Mouse (Mus musculus) urinary bladder, postnatal 4 days (tissue): Measurements from ENCODE around the gene Fgd3.

Experiments used
- DNase-seq, 2 experiments: peaks; one replicate each; pipeline ENCODE4 v3.0.0; 2021 to 2022; ENCODE audit warnings: low spot score in 2 of 2

Fgd3 gene

DNA sequence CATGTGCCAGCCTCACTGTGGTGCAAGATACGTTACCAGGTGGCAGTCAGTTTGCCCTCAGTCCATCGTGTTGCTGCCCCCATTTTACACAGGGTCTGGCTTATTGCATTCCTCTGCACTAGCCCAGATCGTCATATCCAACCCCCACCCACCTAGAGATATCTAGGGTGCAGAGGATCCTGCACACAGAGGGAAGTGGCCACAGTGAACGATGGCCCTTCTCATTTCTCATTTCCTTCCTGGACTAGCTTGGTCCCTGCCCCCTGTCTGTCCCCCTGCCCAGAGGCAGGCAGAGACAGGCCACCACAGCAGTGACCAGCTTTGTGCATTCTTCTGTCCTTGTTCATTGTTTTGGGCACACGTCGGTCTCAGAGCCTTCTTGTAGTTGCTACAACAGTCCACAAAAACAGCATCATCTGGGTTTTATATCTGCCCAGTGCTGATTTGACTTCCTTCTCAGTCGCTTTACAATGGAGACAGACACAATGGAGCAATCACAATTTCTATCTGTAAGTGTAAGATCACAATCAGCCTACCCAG is 13.3 kb downstream of the Fgd3 start:
- DNase-seq = no peak

DNA sequence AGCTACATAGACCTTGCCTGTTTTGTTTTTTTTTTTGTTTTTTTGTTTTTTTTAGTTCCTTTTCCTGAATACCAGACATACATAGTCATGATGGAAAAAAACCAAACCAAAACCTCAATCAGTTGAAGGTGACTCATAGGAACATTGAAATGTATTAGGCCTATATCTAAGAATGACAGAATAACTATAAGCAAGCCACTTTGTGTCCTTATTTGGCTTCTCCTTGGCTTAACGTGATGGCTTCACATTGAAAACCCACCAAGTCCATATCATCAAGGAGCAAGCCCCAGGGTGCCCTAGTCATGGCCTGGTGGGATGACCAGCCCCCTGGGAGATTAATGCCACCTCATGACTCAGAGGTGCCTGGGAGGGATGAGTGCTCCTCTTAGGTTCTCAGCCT is 19.3 kb downstream of the Fgd3 start:
- no peak for DNase-seq

DNA sequence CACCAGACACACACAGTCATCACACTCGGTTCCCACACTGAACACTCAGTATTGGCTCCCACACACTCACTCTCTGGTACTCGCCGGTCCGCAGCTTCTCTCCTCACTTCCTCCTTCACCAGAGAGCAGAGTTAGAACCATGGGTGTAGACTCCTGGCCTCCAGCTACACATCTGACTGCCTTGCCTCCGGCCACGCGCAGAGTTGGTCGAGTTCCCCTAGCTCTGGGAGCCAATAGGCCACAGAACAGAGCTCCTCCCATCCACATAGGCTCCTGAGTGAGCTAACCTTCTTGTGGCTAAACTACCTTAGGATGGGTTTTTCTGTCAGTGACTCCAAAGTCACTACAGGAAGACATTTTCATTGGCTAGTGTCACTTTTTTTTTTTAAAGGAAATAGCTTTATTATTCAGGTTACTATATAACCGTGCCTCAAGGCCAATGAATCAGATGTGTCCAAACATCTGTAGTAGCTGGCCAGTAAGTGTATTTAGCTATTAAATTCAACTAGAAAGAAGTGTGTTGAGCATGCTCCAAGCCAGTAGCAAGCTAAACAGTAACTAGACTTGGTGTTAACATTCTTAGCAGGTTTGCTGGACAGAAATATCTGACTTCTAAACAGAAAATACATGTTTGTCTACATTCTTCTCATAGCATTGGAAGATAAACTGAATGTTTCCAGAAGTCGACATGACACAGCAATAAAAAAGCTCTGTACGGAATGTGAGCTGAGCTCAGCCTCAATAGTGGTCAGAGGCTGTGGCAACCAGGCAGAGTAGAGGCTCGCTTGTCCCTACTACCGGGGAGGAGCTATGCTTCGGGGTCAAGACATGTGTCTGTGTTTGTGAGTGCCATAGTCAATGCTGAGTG is 21.4 kb downstream of the Fgd3 start:
- DNase-seq = no peak

DNA sequence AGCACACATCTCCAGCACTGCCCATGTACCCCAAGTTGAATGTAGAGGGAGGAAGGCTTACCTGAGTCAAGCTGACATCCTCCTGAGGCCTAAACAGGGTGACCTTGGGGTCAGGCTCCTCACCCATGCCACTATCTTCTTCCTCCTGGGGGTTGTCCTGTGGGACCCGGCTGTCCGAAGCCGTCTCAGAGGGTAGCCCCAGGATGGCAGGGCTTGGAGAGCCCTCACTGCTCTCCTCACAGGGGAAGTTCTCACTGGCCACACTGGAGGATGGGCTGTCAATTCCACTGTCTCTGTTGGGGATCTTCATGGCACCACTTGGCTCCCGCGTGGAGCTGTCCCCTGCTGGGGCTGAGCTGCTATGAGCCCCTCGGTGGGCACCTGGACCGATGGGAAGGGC is 23.8 kb downstream of the Fgd3 start:
- DNase-seq = no peak

DNA sequence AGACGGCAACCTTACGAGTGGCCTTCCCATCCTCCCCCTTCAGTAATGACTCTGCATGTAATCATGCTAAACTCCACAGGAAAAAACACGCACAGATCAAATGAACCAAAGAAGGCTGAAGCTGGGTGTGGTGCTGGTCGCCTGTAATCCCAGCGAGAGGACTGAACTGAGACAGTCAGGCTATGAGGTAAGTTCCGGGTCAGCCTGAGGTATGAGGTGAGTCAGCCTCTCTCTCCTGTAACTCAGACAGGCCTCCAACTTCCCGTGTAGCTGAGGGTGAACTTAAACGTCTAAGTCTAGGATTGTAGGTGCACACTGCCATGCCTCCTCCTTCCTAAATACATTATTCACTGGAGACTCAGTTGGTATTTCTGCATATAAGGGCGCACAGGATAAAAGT is 26.0 kb downstream of the Fgd3 start:
- no peak for DNase-seq

DNA sequence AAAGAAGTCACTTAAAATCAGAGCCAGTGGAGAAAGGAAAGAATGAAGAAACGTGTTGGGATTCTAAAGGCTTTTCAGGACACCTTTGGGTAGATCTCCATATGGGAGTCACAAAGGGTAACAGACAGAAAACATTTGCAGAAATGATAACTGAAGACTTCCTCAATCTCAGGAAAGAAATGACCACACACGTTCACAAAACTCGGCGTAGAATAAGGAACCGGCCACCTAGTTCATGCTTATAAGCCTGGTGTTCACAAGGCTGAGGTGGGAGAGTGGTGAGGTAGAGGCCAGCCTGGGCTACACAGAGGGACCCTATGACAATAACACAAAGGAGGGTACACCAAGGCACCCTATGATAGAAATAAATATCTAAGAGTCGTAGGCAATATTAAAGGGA is 28.2 kb downstream of the Fgd3 start:
- DNase-seq = no peak

DNA sequence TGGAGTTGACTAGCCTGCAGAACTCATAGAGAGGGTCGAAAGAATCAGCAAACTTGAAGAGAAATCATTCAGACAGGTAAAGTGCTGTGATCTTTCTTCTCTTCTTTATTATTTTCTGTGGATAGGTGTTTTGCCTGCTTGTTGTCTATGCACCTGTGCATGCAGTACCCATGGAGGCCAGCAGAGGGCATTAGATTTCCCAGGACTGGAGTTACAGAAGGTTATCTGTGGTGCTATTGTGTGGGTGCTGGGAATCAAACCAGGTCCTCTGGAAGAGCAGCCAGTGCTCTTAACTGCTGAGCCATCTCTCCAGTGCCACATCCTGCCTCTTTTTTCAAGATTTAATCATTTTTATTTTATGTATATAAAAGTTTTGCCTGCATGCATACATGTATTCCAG is 28.7 kb downstream of the Fgd3 start:
- no peak for DNase-seq

DNA sequence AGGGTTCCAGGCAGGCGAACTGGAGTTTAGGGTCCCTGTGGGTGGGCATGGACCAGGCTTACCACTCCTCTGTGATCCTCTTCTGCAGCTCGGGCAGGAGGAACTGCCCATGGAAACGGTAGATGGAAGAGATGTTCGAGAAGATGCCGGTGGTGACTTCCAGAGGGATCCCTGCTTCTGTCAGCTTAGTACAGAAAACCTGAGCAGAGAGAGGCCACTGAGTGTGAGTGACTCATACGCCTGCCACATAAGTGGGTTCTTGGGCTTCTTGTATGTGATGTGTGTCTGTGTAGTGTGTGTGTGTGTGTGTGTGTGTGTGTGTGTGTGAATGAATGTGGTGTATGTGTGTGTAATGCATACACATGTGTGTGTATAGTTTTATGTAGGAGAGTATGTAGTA is 32.9 kb downstream of the Fgd3 start:
- DNase-seq = no peak

DNA sequence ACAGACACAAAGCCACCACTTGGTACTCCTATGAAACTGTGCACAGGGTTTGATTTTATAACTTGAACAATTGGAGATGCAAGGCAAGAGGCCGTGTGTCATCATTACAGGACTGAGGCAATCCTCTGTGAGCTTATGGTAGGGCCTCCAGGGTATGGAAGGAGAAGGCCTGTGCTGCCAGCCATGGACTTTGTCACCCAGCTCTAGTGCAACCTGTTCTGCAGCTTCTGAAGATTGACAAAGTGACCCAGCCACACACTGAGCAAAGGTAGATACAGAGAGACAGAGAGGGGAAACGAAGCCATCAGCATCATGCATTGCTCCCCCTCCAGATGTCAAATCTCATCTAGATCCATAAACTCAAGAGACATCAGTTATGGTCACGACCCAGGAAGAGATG is 33.4 kb downstream of the Fgd3 start:
- no peak for DNase-seq

DNA sequence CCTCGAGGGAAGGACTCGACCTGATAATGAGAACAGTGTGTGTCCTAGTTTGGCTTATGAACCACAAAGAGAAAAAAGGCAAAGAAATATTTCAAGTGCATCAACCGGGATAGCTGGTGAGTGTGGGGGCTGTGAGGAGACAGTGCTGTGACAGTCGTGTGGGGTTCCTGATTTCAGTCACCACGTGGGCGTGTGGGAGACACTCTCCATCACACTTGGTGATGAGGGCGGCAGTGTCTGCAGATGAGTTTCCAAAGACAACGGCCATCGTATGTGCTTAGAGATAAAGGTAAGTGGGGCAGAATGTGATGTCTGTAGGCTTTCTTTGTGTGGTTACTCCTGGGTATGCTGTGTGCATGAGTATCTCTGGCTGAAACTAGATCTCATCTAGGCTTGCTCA is 36.4 kb downstream of the Fgd3 start:
- DNase-seq = no peak

DNA sequence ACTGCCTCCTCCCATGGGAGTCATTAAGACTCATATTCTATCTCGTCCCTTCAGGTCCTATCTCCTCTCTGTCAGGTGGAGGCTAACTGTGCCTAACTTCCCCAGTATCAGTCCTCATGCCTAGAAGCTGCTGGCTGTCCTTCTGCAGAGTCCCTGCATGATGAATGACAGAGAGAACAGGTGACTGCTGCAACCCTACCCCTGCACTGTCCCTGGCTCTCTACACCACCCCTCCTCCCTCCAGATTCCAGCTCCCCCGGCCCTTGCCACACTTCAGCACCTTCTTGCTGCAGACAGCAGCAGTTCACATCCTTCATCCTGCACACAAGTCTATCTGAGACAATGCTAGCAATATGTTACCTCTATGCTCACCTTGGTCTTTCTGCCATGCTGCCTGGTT is 37.9 kb downstream of the Fgd3 start:
- DNase-seq = no peak

DNA sequence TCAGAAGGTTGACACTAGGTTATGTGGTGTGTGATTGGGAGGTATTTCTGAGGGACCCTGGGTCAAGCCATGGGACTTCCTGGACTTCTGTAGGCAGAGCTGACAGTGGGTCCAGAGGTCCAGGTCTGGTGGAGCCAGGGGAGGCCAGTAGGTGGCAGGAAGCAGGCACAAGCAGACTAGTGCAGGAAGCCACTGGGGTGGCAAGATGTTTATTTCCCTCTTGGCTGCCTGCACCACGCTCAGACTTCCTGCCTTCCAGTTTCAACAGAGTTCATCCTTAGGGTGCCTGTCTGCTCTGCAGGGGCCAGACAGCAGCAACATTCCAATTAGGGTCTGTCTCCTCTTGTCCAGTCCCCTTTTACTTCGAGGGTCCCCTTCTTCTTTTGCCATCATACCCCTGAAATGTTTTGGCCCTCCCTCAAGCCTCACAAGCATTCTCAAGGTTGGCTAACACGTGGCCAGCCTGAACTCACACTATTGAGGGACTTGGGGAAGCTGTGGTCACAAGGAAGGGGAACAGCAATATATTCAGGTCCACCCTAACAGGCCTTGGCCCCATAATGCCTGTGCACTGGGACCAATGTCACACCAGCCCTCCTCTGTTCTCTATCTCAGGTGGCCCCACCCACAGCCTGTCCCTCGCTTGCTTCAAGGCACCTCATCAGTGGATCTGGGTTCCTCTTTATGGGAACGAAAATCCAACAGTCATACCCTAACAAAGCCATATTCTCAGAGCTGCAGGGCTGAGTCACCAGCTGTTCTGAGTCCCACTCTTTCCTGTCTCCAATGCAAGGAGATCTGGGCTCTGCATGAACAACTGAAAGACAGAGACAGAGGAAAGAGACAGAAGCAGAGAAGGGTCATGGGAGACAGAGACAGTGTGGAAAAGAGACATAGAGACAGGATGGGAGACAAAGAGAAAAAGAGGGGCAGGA is 48.0 kb downstream of the Fgd3 start:
- no peak for DNase-seq

DNA sequence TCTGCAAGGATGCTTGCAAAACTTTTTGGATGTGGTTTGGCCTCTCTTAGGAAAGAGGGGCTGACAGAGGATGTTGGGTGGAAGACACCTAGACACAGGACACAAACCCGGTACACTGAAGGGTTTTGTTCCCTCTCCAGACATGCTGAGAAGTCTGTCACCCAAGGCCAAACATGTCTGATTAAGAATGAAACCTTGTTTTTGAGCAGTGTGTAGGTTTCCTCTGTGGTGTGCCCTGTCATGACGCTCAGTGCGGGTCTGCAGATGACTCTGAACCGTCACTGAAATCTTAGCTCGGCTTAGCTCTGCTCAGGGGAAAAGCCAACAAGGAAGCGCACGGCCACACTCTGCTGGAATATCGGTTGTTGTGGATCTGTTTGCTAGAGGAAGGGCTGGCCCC is 49.6 kb downstream of the Fgd3 start:
- DNase-seq = no peak

DNA sequence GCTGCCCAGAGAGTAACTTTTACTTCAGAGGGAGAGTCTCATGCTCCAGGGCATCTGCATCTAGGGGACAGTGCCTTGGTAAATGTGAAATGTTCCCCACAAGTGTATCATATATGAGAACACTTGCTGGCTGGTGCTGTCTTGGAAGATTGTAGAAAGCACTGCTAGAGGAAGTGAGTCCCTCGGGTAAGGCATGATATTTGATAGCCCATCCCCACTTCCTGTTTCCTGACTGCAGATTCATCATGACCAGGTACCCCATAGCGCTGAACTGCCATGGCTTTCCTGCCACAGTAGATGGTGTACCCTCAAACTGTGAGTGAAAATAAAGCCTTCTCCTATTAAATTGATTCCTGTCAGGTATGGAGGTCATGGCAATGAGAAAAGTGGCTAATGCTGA is 52.5 kb downstream of the Fgd3 start:
- DNase-seq = no peak

DNA sequence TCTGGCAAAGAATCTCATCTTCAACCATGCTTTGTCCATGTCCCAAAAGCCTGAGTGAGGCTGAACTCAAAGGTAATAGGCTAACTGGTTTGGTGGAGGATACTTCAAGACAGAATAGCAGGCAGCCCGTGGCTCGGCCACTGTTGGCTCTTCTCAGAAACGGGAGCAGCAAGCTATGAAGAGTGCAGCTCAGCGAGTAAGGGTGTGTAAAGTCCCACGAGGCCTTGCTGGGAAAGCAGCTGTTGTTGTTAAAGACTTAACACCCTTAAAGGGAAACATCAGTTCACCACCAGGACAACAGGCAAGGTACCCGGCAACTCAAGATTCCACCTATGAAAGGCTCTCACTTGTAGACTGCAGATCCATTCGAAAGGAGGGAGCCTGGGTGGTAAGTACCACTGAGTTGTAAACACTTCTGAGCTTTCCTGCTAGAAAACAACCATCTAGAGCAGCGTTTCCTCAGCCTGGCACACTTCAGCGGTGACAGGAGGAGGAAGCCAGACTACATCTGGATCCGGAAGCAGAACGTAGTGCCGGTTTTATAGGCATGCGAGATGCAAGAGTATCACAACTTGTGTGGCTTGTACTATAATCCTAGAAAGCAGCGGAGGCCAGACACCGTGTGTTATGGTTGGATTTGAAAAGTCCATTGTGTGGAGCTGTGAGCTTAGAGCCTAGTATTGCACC is 59.9 kb downstream of the Fgd3 start:
- DNase-seq = no peak

DNA sequence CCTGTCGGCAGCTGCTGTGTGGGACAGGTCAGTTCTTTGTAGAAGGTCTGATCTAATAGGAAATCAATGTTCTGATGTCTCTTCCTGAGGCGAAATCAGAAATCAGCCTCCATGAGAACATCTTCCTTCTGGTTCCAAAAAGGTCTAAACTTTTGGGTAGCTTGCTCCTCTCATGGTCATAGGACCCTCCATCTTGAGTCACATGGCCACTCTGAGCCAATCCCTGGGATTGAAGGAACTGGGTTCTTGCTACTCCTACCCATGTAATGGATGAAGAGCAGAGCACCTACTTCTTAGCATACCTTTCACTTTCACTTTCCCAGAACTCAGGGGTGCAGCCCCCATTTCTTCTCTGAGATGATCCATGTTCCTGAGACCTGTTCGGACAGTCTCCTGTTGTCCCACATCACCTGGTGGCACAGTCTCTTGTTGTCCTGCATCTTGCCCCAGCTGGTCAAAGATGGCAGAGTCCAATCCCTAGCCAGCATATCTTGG is 62.2 kb downstream of the Fgd3 start:
- DNase-seq = no peak

DNA sequence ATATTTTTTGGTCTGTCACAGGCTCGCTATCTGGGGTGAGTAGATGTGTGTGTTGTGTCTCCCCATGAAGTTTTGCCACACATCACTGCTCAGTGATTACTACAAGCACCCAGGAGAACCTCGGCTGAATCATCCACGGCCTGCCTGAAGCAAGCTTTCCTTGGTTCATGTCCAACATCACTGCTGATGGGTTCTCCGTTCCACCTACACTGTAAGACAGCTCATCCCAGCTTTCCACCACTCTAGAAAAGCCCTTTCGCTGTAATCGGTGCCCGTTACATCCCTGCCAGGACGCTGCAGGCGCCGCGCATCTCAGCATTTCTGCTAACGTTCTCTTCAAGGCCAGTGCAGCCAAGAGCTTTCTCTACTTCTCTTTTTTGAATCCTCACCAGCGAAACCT is 67.4 kb downstream of the Fgd3 start:
- no peak for DNase-seq

DNA sequence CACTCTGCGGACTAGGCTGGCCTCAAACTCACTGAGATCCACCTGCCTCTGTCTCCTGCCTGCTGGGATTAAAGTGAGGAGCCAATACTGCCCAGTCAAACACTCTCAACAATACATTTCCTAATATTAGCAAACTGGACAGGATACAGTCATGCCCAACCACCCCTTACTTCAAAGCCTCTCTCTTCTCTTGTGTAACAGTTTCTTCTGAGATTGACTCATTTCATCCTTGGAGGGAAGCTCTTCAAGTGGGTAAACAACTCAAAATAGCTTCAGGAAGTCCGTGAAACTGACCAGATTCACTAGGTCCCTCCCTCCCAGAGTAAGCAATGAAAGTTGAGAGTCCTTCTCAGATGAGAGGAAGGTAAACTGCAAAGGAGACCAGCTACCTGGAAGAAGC is 68.0 kb downstream of the Fgd3 start:
- no peak for DNase-seq

DNA sequence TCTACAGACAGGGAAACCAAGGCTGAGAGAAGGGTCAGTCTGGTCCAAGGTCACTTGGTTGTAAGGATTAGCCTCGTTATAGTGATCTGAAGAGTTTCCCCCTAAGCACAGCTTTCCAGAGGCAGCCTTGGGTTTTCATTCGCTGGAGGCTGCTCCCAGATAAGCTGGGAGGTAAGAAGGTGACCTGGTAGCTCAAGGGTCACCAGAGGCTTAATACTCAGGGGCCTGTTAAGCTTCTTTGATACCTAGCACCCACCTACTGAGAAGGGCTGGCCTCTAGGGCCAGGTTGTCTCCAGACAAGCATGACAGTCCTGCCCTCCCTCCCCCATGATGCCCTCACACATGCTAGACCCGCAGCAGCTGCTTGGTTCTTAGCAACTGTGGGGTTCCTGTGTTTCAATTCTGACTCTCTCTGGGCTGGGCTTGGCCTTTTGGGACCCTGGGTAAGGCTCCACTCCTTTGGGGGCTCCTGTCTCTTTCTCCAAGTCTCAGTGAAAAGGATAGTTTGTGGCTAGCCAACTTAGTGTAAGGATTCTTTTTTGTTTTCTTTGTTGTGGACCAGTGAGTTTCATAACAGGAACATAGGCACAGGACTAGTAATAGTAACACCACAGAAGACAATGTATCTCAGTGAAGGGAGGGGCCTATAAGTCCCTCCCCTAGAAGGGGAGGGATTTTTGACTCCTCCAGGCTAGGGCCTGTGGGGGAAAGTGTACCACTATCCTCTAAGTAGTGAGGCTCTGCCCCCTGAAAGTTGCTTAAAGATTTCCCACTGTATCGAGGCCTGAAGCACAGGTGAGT is 69.2 kb downstream of the Fgd3 start:
- DNase-seq = no peak

DNA sequence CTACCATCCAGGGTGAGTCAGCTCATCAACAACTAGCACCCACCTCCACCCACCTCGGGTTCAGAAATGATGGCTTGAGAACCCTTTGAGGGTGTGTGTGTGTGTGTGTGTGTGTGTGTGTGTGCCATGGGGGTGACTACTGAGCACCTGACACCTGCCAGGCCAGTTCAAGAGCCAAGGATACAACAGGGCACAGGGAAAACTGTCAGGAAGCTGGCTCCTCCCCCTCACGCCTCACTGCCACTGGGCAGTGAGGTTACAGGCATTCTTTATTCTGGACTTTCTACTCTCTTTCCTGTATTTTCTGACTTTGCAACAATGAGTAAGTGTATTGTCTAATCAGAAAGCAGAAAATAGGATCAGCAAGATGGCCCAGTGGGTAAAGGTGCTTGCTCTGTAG is 70.5 kb downstream of the Fgd3 start:
- no peak for DNase-seq

DNA sequence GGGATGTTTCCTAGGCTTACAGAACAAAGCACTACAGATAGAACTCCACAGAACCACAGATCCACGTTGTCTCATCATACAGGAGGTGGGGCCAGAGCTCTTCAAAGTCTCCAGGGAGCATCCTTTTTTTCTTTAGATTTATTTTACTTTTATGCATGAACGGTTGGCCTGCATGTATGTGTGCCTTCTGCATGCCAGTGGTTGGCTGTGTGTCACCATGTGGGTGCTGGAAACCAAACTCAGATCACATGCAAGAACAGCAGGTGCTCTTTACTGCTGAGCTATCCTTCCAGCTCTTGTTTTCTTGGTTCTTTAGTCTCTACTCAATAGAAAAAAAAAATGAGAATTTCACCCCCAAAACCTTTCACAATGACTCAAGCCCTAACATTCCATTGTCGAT is 71.2 kb downstream of the Fgd3 start:
- DNase-seq = no peak
